Mouse (Mus musculus) forelimb bud, embryonic 11.5 days (tissue): ENCODE results near the gene Mkln1.
A peak's percentile ranks its signal among the peaks of the same experiment; 100 is the strongest.

Experiments
- DNase-seq: peaks from one replicate; pipeline ENCODE4 v3.0.0-alpha.2; 2012; ENCODE audit warnings: low read depth, low spot score

Gene Mkln1

GRCm38 (mm10) chr6:31398431-31399205 lies at the start of gene Mkln1:
Gene Mkln1, plus strand, starts transcription at chr6:31398735.
- DNase-seq, result peak; percentile 74

- no peak for DNase-seq
These were observed 41.9 kb upstream of the Mkln1 start for GRCm38 (mm10) chr6:31356444-31357191.

- no peak for DNase-seq
These were observed 41.2 kb upstream of the Mkln1 start for GRCm38 (mm10) chr6:31357286-31357685.

- DNase-seq, result no peak
These were observed 35.9 kb upstream of the Mkln1 start for GRCm38 (mm10) chr6:31362617-31363016.

- no peak for DNase-seq
These were observed 34.1 kb upstream of the Mkln1 start for GRCm38 (mm10) chr6:31364399-31364798.

GRCm38 (mm10) chr6:31367947-31368346 lies 30.6 kb upstream of the Mkln1 start:
- no peak for DNase-seq

- no peak for DNase-seq
These were observed 30.0 kb upstream of the Mkln1 start for GRCm38 (mm10) chr6:31368559-31368958.

- DNase-seq, result no peak
These were observed 28.7 kb upstream of the Mkln1 start for GRCm38 (mm10) chr6:31369875-31370274.

GRCm38 (mm10) chr6:31370550-31371061 lies 27.9 kb upstream of the Mkln1 start:
- no peak for DNase-seq

- DNase-seq, result no peak
These were observed 27.4 kb upstream of the Mkln1 start for GRCm38 (mm10) chr6:31371140-31371539.

- DNase-seq, result peak; percentile 21
These were observed 25.9 kb upstream of the Mkln1 start for GRCm38 (mm10) chr6:31372620-31373019.

GRCm38 (mm10) chr6:31373084-31373673 lies 25.4 kb upstream of the Mkln1 start:
- no peak for DNase-seq

- no peak for DNase-seq
These were observed 15.5 kb upstream of the Mkln1 start for GRCm38 (mm10) chr6:31382989-31383388.

- no peak for DNase-seq
These were observed 13.7 kb upstream of the Mkln1 start for GRCm38 (mm10) chr6:31384794-31385193.

- no peak for DNase-seq
These were observed 13.0 kb upstream of the Mkln1 start for GRCm38 (mm10) chr6:31385281-31386145.

- DNase-seq, result no peak
These were observed 8.8 kb upstream of the Mkln1 start for GRCm38 (mm10) chr6:31389716-31390115.

- no peak for DNase-seq
These were observed 8.1 kb upstream of the Mkln1 start for GRCm38 (mm10) chr6:31390243-31390981.

- no peak for DNase-seq
These were observed 5.7 kb upstream of the Mkln1 start for GRCm38 (mm10) chr6:31392871-31393270.

- DNase-seq, result no peak
These were observed 2.4 kb upstream of the Mkln1 start for GRCm38 (mm10) chr6:31396118-31396517.

- DNase-seq, result no peak
These were observed 1.2 kb upstream of the Mkln1 start for GRCm38 (mm10) chr6:31397308-31397707.
